Mouse (Mus musculus): ENCODE measurements around the gene Gna11. TPM values are rescaled to one million over a fixed set of nuclear protein-coding genes. Genes with fewer than 3 reads are reported as not detected.

The Gna11 gene
- 17.5 TPM for total RNA-seq (2023)

DNA sequence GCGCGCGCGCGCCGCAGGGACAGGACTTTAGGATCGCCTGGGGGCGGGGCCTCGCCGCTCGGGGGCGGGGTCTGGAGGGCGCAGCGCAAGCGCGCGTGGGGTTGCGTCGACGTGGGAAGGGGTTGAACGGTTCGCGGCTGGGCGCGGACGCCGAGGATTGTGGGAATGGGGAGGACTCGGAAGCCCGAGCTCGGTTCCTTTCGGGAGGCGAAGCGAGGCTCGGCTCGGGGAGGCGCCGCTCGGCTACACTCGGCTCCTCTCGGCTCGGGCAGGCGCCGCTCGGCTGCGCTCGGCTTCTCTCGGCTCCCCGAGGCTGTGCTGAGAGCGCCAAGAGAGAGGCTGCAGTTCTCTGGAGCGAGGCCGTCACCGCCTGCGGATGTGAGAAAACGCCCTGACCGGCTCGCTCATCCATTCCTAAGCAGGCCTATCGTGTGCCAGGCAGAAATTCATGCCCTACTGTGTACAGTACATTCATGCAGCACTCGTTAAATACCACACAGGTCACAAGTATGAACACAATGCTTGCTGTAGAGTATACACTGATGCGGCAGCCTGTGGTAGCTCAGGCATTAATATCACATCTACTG lies at the start of gene Gna11:
TSS of gene Gna11 (minus strand) at position 30 of the 587 bp plus-strand sequence.

DNA sequence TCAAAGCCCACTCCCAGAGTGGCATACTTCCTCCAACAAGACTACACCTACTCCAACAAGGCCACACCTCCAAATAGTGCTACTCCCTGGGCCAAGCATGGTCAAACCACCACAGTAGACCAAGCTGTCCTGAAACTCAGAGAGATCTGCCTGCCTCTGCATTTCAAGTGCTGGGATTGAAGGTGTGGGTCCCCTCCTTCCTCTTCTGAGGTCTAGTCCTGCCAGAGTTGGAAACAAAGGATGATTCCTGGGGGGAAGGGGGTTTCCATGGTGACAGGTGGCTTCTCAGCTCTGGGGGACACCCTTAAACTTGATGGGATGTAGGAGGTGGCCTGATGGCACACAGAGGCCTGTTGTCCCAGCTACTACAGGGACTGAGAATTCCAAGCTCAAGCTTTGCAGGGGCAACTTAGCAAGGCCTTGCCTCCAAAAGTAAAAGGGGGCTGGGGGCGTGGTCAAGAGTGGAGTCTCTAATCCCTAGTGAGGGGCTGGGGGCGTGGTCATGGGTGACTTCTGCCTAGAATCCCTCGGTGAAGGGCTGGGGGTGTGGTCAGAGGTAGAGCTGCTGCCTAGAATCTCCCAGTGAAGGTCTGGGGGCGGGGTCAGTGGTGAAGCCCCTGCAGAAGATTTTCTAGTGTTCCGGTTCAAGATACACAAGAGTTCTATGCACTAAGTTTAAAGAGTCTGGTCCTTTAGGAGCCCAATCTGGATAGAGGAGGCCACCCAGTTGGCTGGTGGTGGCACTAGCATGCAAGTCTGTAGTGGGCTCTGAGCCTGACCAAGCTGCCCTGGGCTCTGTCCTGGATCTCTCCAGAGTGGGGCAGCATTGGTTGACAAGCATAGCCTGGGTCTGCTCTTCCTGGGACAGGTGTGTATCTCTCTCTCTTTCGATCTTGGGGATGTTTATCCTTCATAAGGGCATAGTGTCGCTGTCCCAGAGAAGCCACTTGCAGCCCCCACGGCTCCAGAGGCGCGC lies 29.4 kb upstream of the Gna11 start, which contains the start of gene Tle2:
TSS of gene Tle2 (plus strand) at position 481 of the 976 bp plus-strand sequence.

DNA sequence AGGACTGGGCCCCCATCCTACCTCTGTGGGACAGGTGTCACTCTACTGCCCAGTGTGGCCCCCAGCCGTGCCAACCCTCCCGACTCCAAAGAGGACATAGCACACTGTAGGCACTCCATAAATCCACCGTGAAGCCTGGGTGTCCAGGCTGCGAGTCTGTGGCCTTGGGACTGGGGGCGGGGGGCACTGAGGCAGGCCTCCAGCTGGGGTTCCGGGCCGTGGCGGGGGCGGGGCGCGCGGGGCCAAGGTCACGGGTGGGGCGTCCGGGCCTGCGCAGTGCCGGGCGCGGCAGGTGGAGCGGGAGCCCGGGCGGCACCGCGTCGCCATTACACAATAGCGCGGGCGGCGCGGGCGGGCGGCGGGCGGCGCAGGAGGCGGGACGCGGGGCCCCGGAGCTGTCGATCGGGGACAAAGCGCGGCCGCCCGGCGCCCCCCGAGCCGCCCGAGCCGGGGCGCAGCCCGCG lies 14.2 kb upstream of the Gna11 start, which contains the start of gene Aes:
TSS of gene Aes (plus strand) at position 326 of the 464 bp plus-strand sequence.

DNA sequence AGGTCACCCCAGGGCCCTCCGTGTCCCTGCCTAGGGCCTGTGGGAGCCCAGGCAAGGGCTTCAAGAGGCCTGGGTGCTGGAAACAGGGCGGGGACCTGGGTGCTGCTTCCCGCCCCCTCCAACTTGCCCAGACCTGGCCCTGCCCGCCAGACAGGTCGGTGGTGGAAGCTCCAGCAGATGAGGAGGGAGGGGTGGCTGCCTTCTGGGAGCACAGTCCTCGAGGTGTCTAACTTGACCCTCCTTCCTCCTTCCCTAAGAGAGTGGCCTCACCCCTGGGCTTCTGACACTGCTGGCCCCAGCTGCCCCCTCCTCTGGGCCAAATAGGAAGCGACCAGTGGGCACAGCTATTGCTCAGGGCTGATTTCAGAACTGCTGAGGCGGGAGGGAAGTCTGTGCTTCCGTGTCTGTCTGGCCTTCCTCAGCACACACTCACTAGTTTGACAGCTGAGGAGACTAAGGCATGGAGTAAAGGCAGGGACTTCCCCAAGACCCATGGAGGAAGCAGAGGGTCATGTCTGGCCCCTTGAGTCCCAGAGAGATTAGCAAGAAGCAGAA lies 20.9 kb downstream of the Gna11 start, which contains the start of gene Gna15:
TSS of gene Gna15 (minus strand) at position 175 of the 555 bp plus-strand sequence.

DNA sequence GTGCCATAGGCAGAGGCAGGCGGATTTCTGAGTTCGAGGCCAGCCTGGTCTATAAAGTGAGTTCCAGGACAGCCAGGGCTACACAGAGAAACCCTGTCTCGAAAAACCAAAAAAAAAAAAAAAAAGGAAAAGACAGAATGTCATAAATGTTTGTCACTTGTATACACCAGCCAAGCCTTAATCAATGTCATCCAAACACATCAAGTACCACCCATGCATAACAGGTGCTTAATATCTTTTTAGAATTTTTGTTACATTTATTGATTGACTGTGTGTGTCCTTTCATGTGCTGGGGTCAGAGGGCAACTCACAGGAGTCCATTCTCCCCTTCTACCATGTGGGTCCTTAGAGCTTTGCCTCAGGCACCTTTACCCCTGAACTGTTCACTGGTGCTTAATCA lies 45.0 kb downstream of the Gna11 start, which contains the start of gene S1pr4:
TSS of gene S1pr4 (minus strand) at position 101 of the 400 bp plus-strand sequence.

DNA sequence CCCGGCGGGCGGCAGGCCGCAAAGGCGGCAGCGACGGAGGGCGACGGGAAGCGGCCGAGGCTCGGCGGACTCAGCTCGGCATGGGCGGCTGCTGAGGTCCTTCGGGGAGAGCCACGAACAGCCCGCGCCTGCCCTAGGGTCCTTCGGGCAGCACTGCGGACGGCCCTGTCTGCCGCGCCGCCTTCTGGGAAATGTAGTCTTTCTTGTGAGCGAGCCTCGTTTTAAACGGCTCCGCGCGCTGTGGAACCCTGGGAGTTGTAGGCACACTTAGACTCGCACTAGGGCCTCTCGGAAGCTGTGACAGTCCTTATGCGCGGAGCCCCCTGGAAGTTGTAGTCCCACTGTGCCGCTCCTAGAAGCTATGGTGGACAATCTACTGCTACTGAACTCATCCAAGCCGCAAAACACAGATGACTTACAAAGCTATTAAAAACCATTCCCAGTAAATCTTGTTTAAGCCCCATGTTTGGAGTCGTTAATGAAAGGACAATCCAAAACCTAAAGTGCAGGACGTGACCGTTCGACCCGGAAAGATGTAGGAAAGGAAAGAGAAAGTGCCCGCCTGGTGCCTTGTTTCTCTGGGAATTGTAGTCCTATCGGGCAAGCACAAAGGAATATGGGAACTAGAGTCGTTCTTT lies 48.6 kb downstream of the Gna11 start, which contains the start of gene Ncln:
TSS of gene Ncln (minus strand) at position 129 of the 638 bp plus-strand sequence.

DNA sequence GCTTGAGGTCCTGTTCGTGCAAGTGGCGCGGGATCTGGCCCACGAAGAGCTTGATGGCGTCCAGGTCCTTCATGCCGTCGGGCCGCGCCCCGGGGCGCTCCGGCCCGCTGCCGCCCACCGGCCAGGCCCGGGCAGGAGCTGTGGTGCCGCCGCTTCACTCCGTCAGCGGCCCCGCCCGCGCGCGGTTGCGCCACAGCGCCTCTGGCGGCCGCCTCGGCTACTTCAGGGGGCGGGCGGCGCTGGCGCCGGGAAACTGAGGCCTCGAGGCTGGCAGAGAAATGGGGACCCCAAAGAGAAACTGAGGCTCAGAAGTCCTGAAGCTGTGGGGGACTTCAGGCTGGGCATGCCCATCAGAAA lies 62.5 kb downstream of the Gna11 start, which contains the start of gene Celf5:
TSS of gene Celf5 (minus strand) at position 177 of the 357 bp plus-strand sequence.

Other genes with a start within 250 kb of the Gna11 start
- 47.9 TPM for gene Cactin, start 224.1 kb downstream of the Gna11 start, total RNA-seq (2023)
- 26.1 TPM for gene Tbxa2r, start 216.5 kb downstream of the Gna11 start, total RNA-seq (2023)
- gene Gipc3, start 201.9 kb downstream of the Gna11 start, total RNA-seq (2023) = not detected
- 55.4 TPM for gene Hmg20b, start 194.7 kb downstream of the Gna11 start, total RNA-seq (2023)
- 5.4 TPM for gene Mfsd12, start 187.7 kb downstream of the Gna11 start, total RNA-seq (2023)
- gene 4930404N11Rik, start 179.4 kb downstream of the Gna11 start, total RNA-seq (2023) = 7.5 TPM
- gene Fzr1, start 166.7 kb downstream of the Gna11 start, total RNA-seq (2023) = 27.2 TPM
- 32.6 TPM for gene Dohh, start 160.8 kb downstream of the Gna11 start, total RNA-seq (2023)
- gene Gm48551, start 160.7 kb downstream of the Gna11 start, total RNA-seq (2023) = 4.7 TPM
- 9.7 TPM for gene Gm48552, start 156.2 kb downstream of the Gna11 start, total RNA-seq (2023)
- 2.2 TPM for gene Smim24, start 152.1 kb downstream of the Gna11 start, total RNA-seq (2023)
- 20.3 TPM for gene Nfic, start 89.6 kb downstream of the Gna11 start, total RNA-seq (2023)
- gene Celf5, start 62.5 kb downstream of the Gna11 start, total RNA-seq (2023) = 1.2 TPM
- 199 TPM for gene Ncln, start 48.8 kb downstream of the Gna11 start, total RNA-seq (2023)
- gene S1pr4, start 45.1 kb downstream of the Gna11 start, total RNA-seq (2023) = 139 TPM
- 3.3 TPM for gene Gna15, start 21.0 kb downstream of the Gna11 start, total RNA-seq (2023)
- 616 TPM for gene Aes, start 14.3 kb upstream of the Gna11 start, total RNA-seq (2023)
- gene Tle2, start 29.4 kb upstream of the Gna11 start, total RNA-seq (2023) = 6.3 TPM
- gene Tle6, start 55.9 kb upstream of the Gna11 start, total RNA-seq (2023) = not detected
- 3.2 TPM for gene BC025920, start 61.1 kb upstream of the Gna11 start, total RNA-seq (2023)
- gene Sirt6, start 82.6 kb upstream of the Gna11 start, total RNA-seq (2023) = 23.7 TPM
- gene Ankrd24, start 83.3 kb upstream of the Gna11 start, total RNA-seq (2023) = 5.9 TPM
- gene Gm10778, start 103.9 kb upstream of the Gna11 start, total RNA-seq (2023) = 2.1 TPM
- 7.8 TPM for gene Zfp433, start 159.6 kb upstream of the Gna11 start, total RNA-seq (2023)
- 4.9 TPM for gene Gm3055, start 226.0 kb upstream of the Gna11 start, total RNA-seq (2023)

Measured in CD4-positive naive resting alpha-beta T cell, adult 57 days (primary cell).